Mouse (Mus musculus): ENCODE measurements around the gene Pcgf2. TPM values are rescaled to one million over a fixed set of nuclear protein-coding genes. Genes with fewer than 3 reads are reported as not detected.
A peak's percentile ranks its signal among the peaks of the same experiment; 100 is the strongest.

Pcgf2 gene
- total and polyA plus RNA-seq, 2 experiments from 2014 or later = 1.1 to 7.1 TPM

- Histone ChIP-seq H3K4me3 (ENCODE audit: low read depth, low read length) (no peak overlapping the region), H3K27ac (ENCODE audit: low read depth) (no peak overlapping the region), H3K4me2 (ENCODE audit: low read depth, low read length) (no peak overlapping the region), H3K9me3 (replicated peaks; ENCODE audit: control insufficient read depth, low read length) (no peaks in the 10 kb centered on the region), H3K36me3 (replicated peaks; ENCODE audit: control insufficient read depth, insufficient read depth, low read length) (peaks cover 88% of the 10 kb centered on the region), H3K4me1 (ENCODE audit: control insufficient read depth, insufficient read depth) (no peaks in the 10 kb centered on the region), H3K27me3 (ENCODE audit: control insufficient read depth, insufficient read depth, low read length) (no peaks in the 10 kb centered on the region), H3K9ac (replicated peaks; ENCODE audit: low read depth, low read length) (no peak overlapping the region)
- ATAC-seq (ENCODE audit: insufficient read depth, low read depth) (no peak), DNase-seq (ENCODE audit: low spot score) (no peak)
- no peak for TF ChIP-seq EP300 (IDR thresholded peaks at IDR 0.05; ENCODE audit: low read depth)
- TF ChIP-seq CTCF (IDR thresholded peaks at IDR 0.05; ENCODE audit: low read depth) = peak; percentile 21; the same call in 1 of the 2 replicates
- WGBS = 77% methylated on average over 8 of the region's 8 CpGs
These were observed 22.5 kb downstream of the Pcgf2 start for GRCm38 (mm10) chr11:97677842-97678241.

GRCm38 (mm10) chr11:97677381-97677780 is 22.9 kb downstream of the Pcgf2 start:
- no peak overlapping the region for H3K9ac ChIP-seq (replicated peaks; ENCODE audit: low read depth, low read length)
- 64% methylated on average over 15 of the region's 15 CpGs for WGBS
- H3K4me3 ChIP-seq (ENCODE audit: low read depth, low read length) = no peak overlapping the region
- no peaks in the 10 kb centered on the region for H3K9me3 ChIP-seq (replicated peaks; ENCODE audit: control insufficient read depth, low read length)
- DNase-seq (ENCODE audit: low spot score) (no peak), ATAC-seq (ENCODE audit: insufficient read depth, low read depth) (no peak)
- no peaks in the 10 kb centered on the region for H3K4me1 ChIP-seq (ENCODE audit: control insufficient read depth, insufficient read depth)
- no peak overlapping the region for H3K27ac ChIP-seq (ENCODE audit: low read depth)
- no peak overlapping the region for H3K4me2 ChIP-seq (ENCODE audit: low read depth, low read length)
- TF ChIP-seq CTCF (IDR thresholded peaks at IDR 0.05; ENCODE audit: low read depth) (no peak), EP300 (IDR thresholded peaks at IDR 0.05; ENCODE audit: low read depth) (no peak)
- peaks cover 92% of the 10 kb centered on the region for H3K36me3 ChIP-seq (replicated peaks; ENCODE audit: control insufficient read depth, insufficient read depth, low read length)
- H3K27me3 ChIP-seq (ENCODE audit: control insufficient read depth, insufficient read depth, low read length) = no peaks in the 10 kb centered on the region

GRCm38 (mm10) chr11:97676050-97676754 is 24.1 kb downstream of the Pcgf2 start:
- TF ChIP-seq EP300 (IDR thresholded peaks at IDR 0.05; ENCODE audit: low read depth) = no peak
- TF ChIP-seq CTCF (IDR thresholded peaks at IDR 0.05; ENCODE audit: low read depth) = no peak

GRCm38 (mm10) chr11:97673148-97673547 is 27.1 kb downstream of the Pcgf2 start:
- H3K4me3 ChIP-seq (ENCODE audit: low read depth, low read length) = no peak overlapping the region
- DNase-seq (ENCODE audit: low spot score) (no peak), ATAC-seq (ENCODE audit: insufficient read depth, low read depth) (no peak)
- H3K27ac ChIP-seq (ENCODE audit: low read depth) = no peak overlapping the region
- TF ChIP-seq EP300 (IDR thresholded peaks at IDR 0.05; ENCODE audit: low read depth) = no peak
- H3K27me3 ChIP-seq (ENCODE audit: control insufficient read depth, insufficient read depth, low read length) = no peaks in the 10 kb centered on the region
- no peaks in the 10 kb centered on the region for H3K9me3 ChIP-seq (replicated peaks; ENCODE audit: control insufficient read depth, low read length)
- no peak overlapping the region for H3K9ac ChIP-seq (replicated peaks; ENCODE audit: low read depth, low read length)
- peaks cover 89% of the 10 kb centered on the region for H3K36me3 ChIP-seq (replicated peaks; ENCODE audit: control insufficient read depth, insufficient read depth, low read length)
- peaks cover 16% of the 10 kb centered on the region for H3K4me1 ChIP-seq (ENCODE audit: control insufficient read depth, insufficient read depth)
- 87% methylated on average over 11 of the region's 11 CpGs for WGBS
- H3K4me2 ChIP-seq (ENCODE audit: low read depth, low read length) = no peak overlapping the region

More at GRCm38 (mm10) chr11:97676050-97676754, 24.1 kb downstream of the Pcgf2 start:
- ATAC-seq (ENCODE audit: insufficient read depth, low read depth) (no peak), DNase-seq (ENCODE audit: low spot score) (no peak)
- no peak overlapping the region for H3K4me2 ChIP-seq (ENCODE audit: low read depth, low read length)
- WGBS = 68% methylated on average over 14 of the region's 15 CpGs
- H3K9me3 ChIP-seq (replicated peaks; ENCODE audit: control insufficient read depth, low read length) = no peaks in the 10 kb centered on the region
- H3K27me3 ChIP-seq (ENCODE audit: control insufficient read depth, insufficient read depth, low read length) = no peaks in the 10 kb centered on the region
- no peak overlapping the region for H3K9ac ChIP-seq (replicated peaks; ENCODE audit: low read depth, low read length)
- H3K36me3 ChIP-seq (replicated peaks; ENCODE audit: control insufficient read depth, insufficient read depth, low read length) = peaks cover 92% of the 10 kb centered on the region
- no peaks in the 10 kb centered on the region for H3K4me1 ChIP-seq (ENCODE audit: control insufficient read depth, insufficient read depth)
- no peak overlapping the region for H3K4me3 ChIP-seq (ENCODE audit: low read depth, low read length)
- no peak overlapping the region for H3K27ac ChIP-seq (ENCODE audit: low read depth)

GRCm38 (mm10) chr11:97671177-97671527 is 29.1 kb downstream of the Pcgf2 start:
- Histone ChIP-seq H3K9me3 (replicated peaks; ENCODE audit: control insufficient read depth, low read length) (no peaks in the 10 kb centered on the region), H3K9ac (replicated peaks; ENCODE audit: low read depth, low read length) (no peak overlapping the region), H3K4me1 (ENCODE audit: control insufficient read depth, insufficient read depth) (peaks cover 16% of the 10 kb centered on the region), H3K27me3 (ENCODE audit: control insufficient read depth, insufficient read depth, low read length) (no peaks in the 10 kb centered on the region), H3K4me3 (ENCODE audit: low read depth, low read length) (no peak overlapping the region), H3K4me2 (ENCODE audit: low read depth, low read length) (no peak overlapping the region), H3K36me3 (replicated peaks; ENCODE audit: control insufficient read depth, insufficient read depth, low read length) (peaks cover 87% of the 10 kb centered on the region), H3K27ac (ENCODE audit: low read depth) (no peak overlapping the region)
- DNase-seq (ENCODE audit: low spot score) (no peak), ATAC-seq (ENCODE audit: insufficient read depth, low read depth) (no peak)
- WGBS = 77% methylated on average over 2 of the region's 2 CpGs
- TF ChIP-seq EP300 (IDR thresholded peaks at IDR 0.05; ENCODE audit: low read depth) = no peak
- no peak for TF ChIP-seq CTCF (IDR thresholded peaks at IDR 0.05; ENCODE audit: low read depth)
